Mouse (Mus musculus) midbrain, embryonic 16.5 days (tissue): ENCODE measurements around the gene Rsl24d1. TPM values are rescaled to one million over a fixed set of nuclear protein-coding genes. Genes with fewer than 3 reads are reported as not detected.
"Not testable (repeated sequence)": the region's sequence is repeated elsewhere in the genome, so short reads cannot be mapped to it uniquely, and the experiment has no call there.

Experiments used
- ATAC-seq: fragments of 200-750 bp; cut with Nextera tagmentation; 2 replicates; pipeline ENCODE4 v1.8.0; 2017; ENCODE audit warnings: moderate TSS enrichment
- H3K27ac ChIP-seq: fragments of 300-500 bp; sonication (generic); 2 replicates; pipeline ENCODE4 v1.5.1; 2014; ENCODE audit warnings: mild to moderate bottlenecking, low read length, mixed read lengths
- H3K27me3 ChIP-seq: fragments of 300-500 bp; sonication (generic); 2 replicates; pipeline ENCODE4 v1.6.1; 2014; ENCODE audit warnings: low read depth, low read length, mixed read lengths; ENCODE audit not compliant: control insufficient read depth, insufficient read depth
- H3K36me3 ChIP-seq: fragments of 300-500 bp; sonication (generic); 2 replicates; pipeline ENCODE4 v1.6.1; 2014; ENCODE audit warnings: mild to moderate bottlenecking, low read length, moderate library complexity, mixed read lengths; ENCODE audit not compliant: control insufficient read depth, insufficient read depth
- H3K4me1 ChIP-seq: fragments of 300-500 bp; sonication (generic); 2 replicates; pipeline ENCODE4 v1.6.1; 2014; ENCODE audit warnings: mild to moderate bottlenecking, low read length, mixed read lengths; ENCODE audit not compliant: control insufficient read depth, insufficient read depth
- H3K4me2 ChIP-seq: fragments of 300-500 bp; sonication (generic); 2 replicates; pipeline ENCODE4 v1.6.1; 2014; ENCODE audit warnings: mild to moderate bottlenecking, low read length, mixed read lengths
- H3K4me3 ChIP-seq: fragments of 300-500 bp; sonication (generic); 2 replicates; pipeline ENCODE4 v1.5.1; 2014; ENCODE audit warnings: low read depth, mild to moderate bottlenecking, low read length, moderate library complexity, mixed read lengths
- H3K9ac ChIP-seq: fragments of 300-500 bp; sonication (generic); 2 replicates; pipeline ENCODE4 v1.6.1; 2014; ENCODE audit warnings: low read depth, low read length, mixed read lengths
- H3K9me3 ChIP-seq: fragments of 300-500 bp; sonication (generic); replicated peaks from 2 replicates; pipeline ENCODE4 v1.6.1; 2014; ENCODE audit warnings: mild to moderate bottlenecking, low read length, mixed read lengths; ENCODE audit not compliant: control insufficient read depth, poor library complexity, severe bottlenecking
- WGBS: fragments of 180-500 bp; shearing (Covaris S2); extraction: QIAGEN DNeasy Blood & Tissue Kit; methylation state at CpG from one replicate; pipeline ENCODE4 v1.1.7; 2014; 5-methylcytosine and 5-hydroxymethylcytosine counted together
- polyA plus RNA-seq: library from polyadenylated mRNA; unstranded; fragments of >200 nt; fragmentation: Nextera tagmentation; extraction: Ambion mirVana; gene quantifications from 2 replicates; pipeline ENCODE4 v1.2.1, GENCODE M21; 2015

Gene Rsl24d1
- polyA plus RNA-seq, 1 experiment from 2014 or later: 103 TPM

- H3K27ac ChIP-seq, H3K36me3 ChIP-seq, H3K9ac ChIP-seq, H3K4me2 ChIP-seq, H3K9me3 ChIP-seq, H3K27me3 ChIP-seq, ATAC-seq, H3K4me1 ChIP-seq, H3K4me3 ChIP-seq: not testable (repeated sequence)
- WGBS: 79% methylated on average over 11 of the region's 12 CpGs
Measured at GRCm38 (mm10) chr9:73079349-73079748, 33.9 kb upstream of the Rsl24d1 start.

GRCm38 (mm10) chr9:73079801-73080325, 33.4 kb upstream of the Rsl24d1 start:
- ATAC-seq: no peak
- 29% methylated on average over 7 of the region's 7 CpGs for WGBS
- H3K4me3 ChIP-seq: no peak overlapping the region
- no peaks in the 10 kb centered on the region for H3K36me3 ChIP-seq
- H3K9ac ChIP-seq: no peak overlapping the region
- H3K9me3 ChIP-seq: no peaks in the 10 kb centered on the region
- H3K4me2 ChIP-seq: no peak overlapping the region
- H3K27ac ChIP-seq: no peak overlapping the region
- H3K4me1 ChIP-seq: no peaks in the 10 kb centered on the region
- no peaks in the 10 kb centered on the region for H3K27me3 ChIP-seq

GRCm38 (mm10) chr9:73082291-73083000, 30.8 kb upstream of the Rsl24d1 start:
- H3K27me3 ChIP-seq: no peaks in the 10 kb centered on the region
- no peaks in the 10 kb centered on the region for H3K36me3 ChIP-seq
- no peak overlapping the region for H3K27ac ChIP-seq
- no peaks in the 10 kb centered on the region for H3K4me1 ChIP-seq
- no peak for ATAC-seq
- 70% methylated on average over 8 of the region's 8 CpGs for WGBS
- H3K9ac ChIP-seq: no peak overlapping the region
- H3K9me3 ChIP-seq: no peaks in the 10 kb centered on the region
- H3K4me3 ChIP-seq: no peak overlapping the region
- H3K4me2 ChIP-seq: no peak overlapping the region

- Histone ChIP-seq H3K9me3 (no peaks in the 10 kb centered on the region), H3K4me2 (no peak overlapping the region), H3K27ac (no peak overlapping the region), H3K36me3 (no peaks in the 10 kb centered on the region), H3K4me1 (no peaks in the 10 kb centered on the region), H3K9ac (no peak overlapping the region), H3K4me3 (no peak overlapping the region), H3K27me3 (no peaks in the 10 kb centered on the region)
- 77% methylated on average over 6 of the region's 6 CpGs for WGBS
- no peak for ATAC-seq
Measured at GRCm38 (mm10) chr9:73083956-73084355, 29.3 kb upstream of the Rsl24d1 start.

- no peaks in the 10 kb centered on the region for H3K27me3 ChIP-seq
- H3K9me3 ChIP-seq: no peaks in the 10 kb centered on the region
- no peak for ATAC-seq
- WGBS: 94% methylated on average over 6 of the region's 6 CpGs
- no peak overlapping the region for H3K4me2 ChIP-seq
- no peaks in the 10 kb centered on the region for H3K36me3 ChIP-seq
- H3K27ac ChIP-seq: no peak overlapping the region
- H3K4me1 ChIP-seq: no peaks in the 10 kb centered on the region
- H3K4me3 ChIP-seq: no peak overlapping the region
- H3K9ac ChIP-seq: no peak overlapping the region
Measured at GRCm38 (mm10) chr9:73085845-73086244, 27.4 kb upstream of the Rsl24d1 start.

GRCm38 (mm10) chr9:73087121-73087520, 26.1 kb upstream of the Rsl24d1 start:
- Histone ChIP-seq H3K4me3 (no peak overlapping the region), H3K27ac (no peak overlapping the region), H3K9me3 (no peaks in the 10 kb centered on the region), H3K27me3 (no peaks in the 10 kb centered on the region), H3K4me1 (no peaks in the 10 kb centered on the region), H3K9ac (no peak overlapping the region), H3K4me2 (no peak overlapping the region), H3K36me3 (no peaks in the 10 kb centered on the region)
- no peak for ATAC-seq
- WGBS: 63% methylated on average over 8 of the region's 8 CpGs

- Histone ChIP-seq H3K9me3 (no peaks in the 10 kb centered on the region), H3K4me3 (no peak overlapping the region), H3K27ac (no peak overlapping the region), H3K4me2 (no peak overlapping the region), H3K27me3 (no peaks in the 10 kb centered on the region), H3K36me3 (no peaks in the 10 kb centered on the region), H3K9ac (no peak overlapping the region), H3K4me1 (no peaks in the 10 kb centered on the region)
- WGBS: 75% methylated on average over 5 of the region's 5 CpGs
- ATAC-seq: no peak
Measured at GRCm38 (mm10) chr9:73087581-73087980, 25.6 kb upstream of the Rsl24d1 start.

- no peaks in the 10 kb centered on the region for H3K4me1 ChIP-seq
- no peak overlapping the region for H3K4me2 ChIP-seq
- 83% methylated on average over 16 of the region's 16 CpGs for WGBS
- no peak for ATAC-seq
- H3K27me3 ChIP-seq: no peaks in the 10 kb centered on the region; the same call in 1 of the 2 replicates
- H3K36me3 ChIP-seq: no peaks in the 10 kb centered on the region
- H3K9me3 ChIP-seq: no peaks in the 10 kb centered on the region
- H3K27ac ChIP-seq: no peak overlapping the region
- no peak overlapping the region for H3K4me3 ChIP-seq
- H3K9ac ChIP-seq: no peak overlapping the region
Measured at GRCm38 (mm10) chr9:73089222-73089920, 23.9 kb upstream of the Rsl24d1 start.

GRCm38 (mm10) chr9:73090121-73090520, 23.1 kb upstream of the Rsl24d1 start:
- H3K4me1 ChIP-seq: peaks cover 3% of the 10 kb centered on the region; the same call in 1 of the 2 replicates
- no peaks in the 10 kb centered on the region; the same call in 1 of the 2 replicates for H3K27me3 ChIP-seq
- ATAC-seq: no peak
- no peak overlapping the region for H3K4me3 ChIP-seq
- H3K4me2 ChIP-seq: no peak overlapping the region
- no peak overlapping the region for H3K9ac ChIP-seq
- no peak overlapping the region for H3K27ac ChIP-seq
- H3K36me3 ChIP-seq: no peaks in the 10 kb centered on the region
- H3K9me3 ChIP-seq: no peaks in the 10 kb centered on the region
- whole genome bisulfite sequencing: 78% methylated on average over 10 of the region's 10 CpGs
